Mouse (Mus musculus) heart, embryonic 14.5 days (tissue): Measurements from ENCODE around the gene Asrgl1. TPM values are rescaled to one million over a fixed set of nuclear protein-coding genes. Genes with fewer than 3 reads are reported as not detected.
"Not testable (repeated sequence)": the region's sequence is repeated elsewhere in the genome, so short reads cannot be mapped to it uniquely, and the experiment has no call there.

ENCODE experiments used
- ATAC-seq: fragments of 200-750 bp; cut with Nextera tagmentation; 2 replicates; pipeline ENCODE4 v1.8.0; 2017; ENCODE audit warnings: low read depth, moderate TSS enrichment; ENCODE audit not compliant: insufficient number of reproducible peaks, insufficient read depth, low FRiP score
- H3K27ac ChIP-seq, 2 experiments: fragments of 200-500 bp in 1 of 2; fragments of 300-500 bp in 1 of 2; sonication (generic) in 1 of 2; replicated peaks in 1 of 2; 2 replicates each; pipeline ENCODE4 v1.5.1; 2012 to 2014; ENCODE audit warnings: low read depth in 2 of 2, low read length in 2 of 2, control low read depth in 1 of 2, mild to moderate bottlenecking in 1 of 2, mixed read lengths in 1 of 2; ENCODE audit not compliant: control insufficient read depth in 1 of 2, insufficient read depth in 1 of 2
- H3K27me3 ChIP-seq: fragments of 300-500 bp; sonication (generic); 2 replicates; pipeline ENCODE4 v1.6.1; 2014; ENCODE audit warnings: mild to moderate bottlenecking, low read length, control low read depth; ENCODE audit not compliant: control insufficient read depth, insufficient read depth
- H3K36me3 ChIP-seq: fragments of 300-500 bp; sonication (generic); 2 replicates; pipeline ENCODE4 v1.6.1; 2014; ENCODE audit warnings: mild to moderate bottlenecking, control low read depth, low read length, mixed read lengths; ENCODE audit not compliant: control insufficient read depth, insufficient read depth
- H3K4me1 ChIP-seq, 2 experiments: fragments of 200-500 bp in 1 of 2; fragments of 300-500 bp in 1 of 2; sonication (generic) in 1 of 2; 2 replicates each; pipeline ENCODE4 v1.6.1; 2012 to 2014; ENCODE audit warnings: low read length in 2 of 2, control low read depth in 1 of 2, mixed read lengths in 1 of 2; ENCODE audit not compliant: control insufficient read depth in 2 of 2, insufficient read depth in 2 of 2
- H3K4me2 ChIP-seq: fragments of 300-500 bp; sonication (generic); 2 replicates; pipeline ENCODE4 v1.6.1; 2014; ENCODE audit warnings: mild to moderate bottlenecking, low read length
- H3K4me3 ChIP-seq, 2 experiments: fragments of 200-500 bp in 1 of 2; fragments of 300-500 bp in 1 of 2; sonication (generic) in 1 of 2; 2 replicates each; pipeline ENCODE4 v1.5.1; 2012 to 2014; ENCODE audit warnings: low read length in 2 of 2, mild to moderate bottlenecking in 2 of 2, control low read depth in 1 of 2, low read depth in 1 of 2, moderate library complexity in 1 of 2; ENCODE audit not compliant: control insufficient read depth in 1 of 2, insufficient read depth in 1 of 2
- H3K9ac ChIP-seq: fragments of 300-500 bp; sonication (generic); 2 replicates; pipeline ENCODE4 v1.6.1; 2014; ENCODE audit warnings: mild to moderate bottlenecking, low read length
- H3K9me3 ChIP-seq: fragments of 300-500 bp; sonication (generic); 2 replicates; pipeline ENCODE4 v1.6.1; 2016; ENCODE audit warnings: low read length, control low read depth; ENCODE audit not compliant: control insufficient read depth
- WGBS: fragments of 180-500 bp; shearing (Covaris S2); extraction: QIAGEN DNeasy Blood & Tissue Kit; methylation state at CpG from one replicate; pipeline ENCODE4 v1.1.7; 2014; 5-methylcytosine and 5-hydroxymethylcytosine counted together
- polyA plus RNA-seq: library from polyadenylated mRNA; unstranded; fragments of >200 nt; fragmentation: Nextera tagmentation; extraction: Ambion mirVana; gene quantifications from 2 replicates; pipeline ENCODE4 v1.2.1, GENCODE M21; 2014

Asrgl1 gene
- polyA plus RNA-seq, 1 experiment from 2014 or later = 15.2 TPM

- H3K4me3 ChIP-seq = no peak within 1 kb of the TSS
Observed at GRCm38 (mm10) chr19:9087821-9088220, 47.6 kb downstream of the Asrgl1 start, which contains the start of gene Scgb1a1. Gene Scgb1a1 (minus strand): TSS chr19:9087958.

GRCm38 (mm10) chr19:9083892-9084291 lies 51.5 kb downstream of the Asrgl1 start:
- not testable (repeated sequence) for H3K9me3 ChIP-seq, H3K4me3 ChIP-seq, H3K36me3 ChIP-seq, ATAC-seq, H3K9ac ChIP-seq, H3K27me3 ChIP-seq, H3K4me2 ChIP-seq
- peaks cover 11 to 22% of the 10 kb centered on the region in 2 experiments for H3K4me1 ChIP-seq
- 0 out of 4 replicates have a peak overlapping the region, but pooled peaks of 1 of the 2 experiments have one; percentile 33 for H3K27ac ChIP-seq
- 20% methylated on average over 2 of the region's 2 CpGs for WGBS

More at GRCm38 (mm10) chr19:9087821-9088220, 47.6 kb downstream of the Asrgl1 start, which contains the start of gene Scgb1a1:
- Histone ChIP-seq H3K4me1 (peaks cover 5 to 10% of the 10 kb centered on the region in 2 experiments), H3K9ac (no peak within 1 kb of the TSS), H3K4me2 (no peak within 1 kb of the TSS), H3K27ac (no peak within 1 kb of the TSS), H3K27me3 (no peaks in the 10 kb centered on the region), H3K9me3 (no peaks in the 10 kb centered on the region), H3K36me3 (no peaks in the 10 kb centered on the region)
- no peak for ATAC-seq
- WGBS = 79% methylated on average over 4 of the region's 4 CpGs

DNA sequence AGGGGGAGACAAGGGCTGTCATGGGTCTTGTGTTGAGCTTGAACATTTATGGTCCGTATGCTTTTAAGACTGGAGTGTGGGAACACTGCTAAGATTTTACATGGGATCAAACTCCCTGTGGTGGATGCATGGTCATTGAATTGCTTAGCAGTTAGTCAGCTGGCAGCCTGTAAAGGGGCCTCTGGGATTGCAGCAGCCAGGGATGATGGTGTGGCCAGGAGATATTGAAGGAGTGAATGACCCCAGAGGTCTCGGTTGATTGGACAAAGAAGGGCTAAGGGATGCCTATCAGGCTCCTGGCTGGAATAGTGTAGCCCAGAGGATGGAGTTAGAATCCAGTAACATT lies 52.5 kb downstream of the Asrgl1 start:
- Histone ChIP-seq H3K27ac (peak overlapping the region in 1 of 2 experiments; percentile 19; a peak in 1 of 4 replicates), H3K9me3 (no peaks in the 10 kb centered on the region), H3K4me3 (no peak overlapping the region), H3K4me1 (peaks cover 11 to 22% of the 10 kb centered on the region in 2 experiments), H3K4me2 (peak overlapping the region; percentile 55), H3K36me3 (no peaks in the 10 kb centered on the region), H3K27me3 (no peaks in the 10 kb centered on the region), H3K9ac (peak overlapping the region; percentile 57)
- ATAC-seq = no peak
- WGBS = 68% methylated on average over 2 of the region's 2 CpGs

DNA sequence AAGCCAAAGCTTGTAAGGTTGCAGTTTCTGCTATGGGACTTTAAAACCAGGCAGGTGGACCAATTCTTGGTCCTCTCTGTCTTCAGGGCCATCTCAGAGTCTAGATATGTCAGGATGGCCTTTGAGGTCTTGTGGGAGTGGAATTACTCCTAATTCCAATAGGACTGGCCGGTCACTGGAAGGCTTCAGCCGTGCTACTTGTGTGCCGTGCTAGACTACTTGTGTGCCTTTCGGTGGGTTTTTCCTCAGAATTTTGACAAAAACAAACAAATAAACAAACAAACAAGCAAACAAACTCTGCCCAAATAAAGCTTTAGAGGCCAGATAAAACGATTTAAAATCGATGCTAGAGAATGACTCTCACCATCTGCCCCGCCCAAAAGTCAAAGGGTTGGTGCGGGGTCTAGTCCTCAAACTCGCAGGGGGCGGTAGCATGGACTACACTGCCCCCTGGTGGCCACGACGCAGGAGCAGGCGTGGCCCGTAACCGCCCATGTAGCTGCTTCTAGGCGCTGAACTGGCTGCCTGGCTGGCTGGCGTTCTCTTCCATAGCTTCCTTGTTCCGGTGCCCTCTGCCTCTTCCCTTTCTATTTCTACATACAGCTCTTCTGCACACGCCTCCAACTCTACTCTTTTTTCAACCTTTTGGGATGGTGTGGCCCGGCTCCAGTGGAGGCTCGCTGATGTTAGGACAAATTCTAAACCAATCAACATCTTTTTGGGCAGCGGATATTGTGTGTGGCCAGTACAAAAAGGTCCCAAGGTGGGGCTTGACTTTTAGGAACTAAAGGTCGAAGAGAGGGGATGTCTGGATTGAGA lies 53.0 kb downstream of the Asrgl1 start:
- H3K9ac ChIP-seq = peak overlapping the region; percentile 57
- H3K4me2 ChIP-seq = peak overlapping the region; percentile 55
- no peaks in the 10 kb centered on the region for H3K27me3 ChIP-seq
- no peak overlapping the region for H3K27ac ChIP-seq
- ATAC-seq = peak; percentile 85
- H3K4me1 ChIP-seq = peaks cover 11 to 22% of the 10 kb centered on the region in 2 experiments
- H3K4me3 ChIP-seq = no peak overlapping the region
- H3K36me3 ChIP-seq = no peaks in the 10 kb centered on the region
- no peaks in the 10 kb centered on the region for H3K9me3 ChIP-seq
- WGBS = 18% methylated on average over 23 of the region's 23 CpGs

DNA sequence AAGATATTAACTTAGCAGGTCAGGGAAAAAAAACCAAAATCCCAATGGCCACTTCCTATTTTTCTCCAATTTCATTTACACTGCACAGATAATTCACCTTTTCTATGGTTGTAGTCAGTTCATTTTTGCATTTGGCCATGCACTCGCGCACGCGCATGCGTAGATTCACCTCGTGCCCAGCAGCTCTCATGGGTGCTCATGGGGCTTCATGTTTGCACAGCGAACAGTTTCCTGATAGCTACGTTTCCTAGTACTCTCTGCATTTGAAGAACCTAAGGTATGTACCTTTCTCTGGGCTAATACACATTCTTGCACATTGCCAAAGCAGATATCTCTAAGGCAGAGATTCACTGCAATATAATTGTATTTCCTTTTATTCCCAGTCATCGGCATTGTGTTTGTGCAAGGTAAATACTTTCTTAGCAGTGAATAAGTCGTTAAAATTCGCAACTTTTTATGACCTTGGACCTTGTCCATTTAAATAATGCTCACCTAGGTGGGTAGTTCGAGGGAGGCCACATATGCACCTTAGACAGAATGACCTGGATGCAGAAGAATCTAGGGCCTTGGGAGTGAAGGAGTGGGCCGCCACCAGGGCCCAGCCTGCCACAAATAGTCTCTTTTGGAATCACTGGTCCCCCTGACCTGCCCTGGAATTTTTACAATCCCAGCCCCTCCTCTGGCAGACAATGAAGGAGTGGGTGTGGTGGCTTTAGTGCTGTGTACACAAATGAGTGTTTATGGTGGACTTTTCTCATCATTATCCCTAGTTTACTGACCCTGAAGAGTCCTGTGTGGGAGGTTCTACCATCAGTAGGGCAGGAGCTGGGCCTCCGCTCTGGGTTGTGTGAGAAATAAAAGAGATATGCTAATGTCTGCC lies 53.9 kb downstream of the Asrgl1 start:
- H3K4me3 ChIP-seq = no peak overlapping the region
- H3K27me3 ChIP-seq = no peaks in the 10 kb centered on the region
- peaks cover 11 to 22% of the 10 kb centered on the region in 2 experiments for H3K4me1 ChIP-seq
- H3K4me2 ChIP-seq = peak overlapping the region; percentile 55; the same call in 1 of the 2 replicates
- no peaks in the 10 kb centered on the region for H3K9me3 ChIP-seq
- WGBS = 86% methylated on average over 14 of the region's 14 CpGs
- H3K36me3 ChIP-seq = no peaks in the 10 kb centered on the region
- H3K27ac ChIP-seq = no peak overlapping the region
- ATAC-seq = no peak
- peak overlapping the region; percentile 57 for H3K9ac ChIP-seq

- H3K27ac ChIP-seq = no peak overlapping the region
- H3K9ac ChIP-seq = no peak overlapping the region
- no peaks in the 10 kb centered on the region for H3K27me3 ChIP-seq
- no peaks in the 10 kb centered on the region for H3K36me3 ChIP-seq
- peaks cover 11 to 22% of the 10 kb centered on the region in 2 experiments for H3K4me1 ChIP-seq
- H3K9me3 ChIP-seq = no peaks in the 10 kb centered on the region
- 26% methylated on average over 7 of the region's 7 CpGs for WGBS
- H3K4me2 ChIP-seq = no peak overlapping the region
- no peak overlapping the region for H3K4me3 ChIP-seq
- ATAC-seq = no peak
Observed at GRCm38 (mm10) chr19:9079916-9080315, 55.5 kb downstream of the Asrgl1 start.

DNA sequence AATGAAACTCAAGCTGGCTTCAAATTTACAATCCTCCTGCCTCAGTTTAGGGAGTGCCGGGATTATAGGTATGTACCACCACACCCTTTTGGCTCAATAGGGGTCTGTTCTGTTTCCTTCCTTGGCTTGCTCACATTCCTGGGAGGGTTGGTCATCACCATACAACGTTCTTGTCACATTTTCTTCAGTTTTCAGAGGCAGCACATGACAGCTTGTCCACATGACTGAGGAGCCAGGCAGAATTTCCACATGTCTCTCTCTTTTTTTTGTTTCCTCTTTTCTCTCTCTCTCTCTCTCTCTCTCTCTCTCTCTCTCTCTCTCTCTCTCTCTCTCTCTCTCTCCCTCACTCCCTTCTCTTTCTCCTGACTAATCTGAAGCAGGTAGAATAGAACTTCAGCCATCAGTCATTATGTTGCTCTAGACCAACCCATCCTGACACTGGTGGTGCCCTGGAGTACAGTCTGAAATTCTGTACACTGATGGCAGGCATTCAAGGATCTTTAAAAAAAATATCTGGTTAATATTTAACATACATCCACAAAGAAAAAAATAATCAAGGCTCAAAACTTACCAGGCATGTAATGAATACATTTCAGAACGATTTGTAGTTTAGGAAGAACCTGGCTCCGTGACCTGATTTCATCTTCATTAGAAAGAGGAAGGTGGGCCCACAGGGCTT lies 58.3 kb downstream of the Asrgl1 start:
- ATAC-seq = no peak
- Histone ChIP-seq H3K36me3 (no peaks in the 10 kb centered on the region), H3K9me3 (no peaks in the 10 kb centered on the region), H3K4me3 (no peak overlapping the region), H3K27me3 (no peaks in the 10 kb centered on the region), H3K4me1 (peaks cover 13% of the 10 kb centered on the region in 2 experiments), H3K27ac (no peak overlapping the region), H3K9ac (no peak overlapping the region), H3K4me2 (no peak overlapping the region)
- WGBS = 66% methylated on average over 4 of the region's 4 CpGs
